Mouse (Mus musculus) liver, embryonic 14.5 days (tissue): ENCODE measurements around the gene Gnptab.

Experiments used
- CTCF ChIP-seq: IDR thresholded peaks from 2 replicates; pipeline ENCODE4 v1.5.1; 2016; ENCODE audit warnings: antibody characterized with exemption, low read depth, control low read depth
- EP300 ChIP-seq: IDR thresholded peaks from 2 replicates; pipeline ENCODE4 v1.6.1; 2016; ENCODE audit warnings: antibody characterized with exemption, low read depth

DNA sequence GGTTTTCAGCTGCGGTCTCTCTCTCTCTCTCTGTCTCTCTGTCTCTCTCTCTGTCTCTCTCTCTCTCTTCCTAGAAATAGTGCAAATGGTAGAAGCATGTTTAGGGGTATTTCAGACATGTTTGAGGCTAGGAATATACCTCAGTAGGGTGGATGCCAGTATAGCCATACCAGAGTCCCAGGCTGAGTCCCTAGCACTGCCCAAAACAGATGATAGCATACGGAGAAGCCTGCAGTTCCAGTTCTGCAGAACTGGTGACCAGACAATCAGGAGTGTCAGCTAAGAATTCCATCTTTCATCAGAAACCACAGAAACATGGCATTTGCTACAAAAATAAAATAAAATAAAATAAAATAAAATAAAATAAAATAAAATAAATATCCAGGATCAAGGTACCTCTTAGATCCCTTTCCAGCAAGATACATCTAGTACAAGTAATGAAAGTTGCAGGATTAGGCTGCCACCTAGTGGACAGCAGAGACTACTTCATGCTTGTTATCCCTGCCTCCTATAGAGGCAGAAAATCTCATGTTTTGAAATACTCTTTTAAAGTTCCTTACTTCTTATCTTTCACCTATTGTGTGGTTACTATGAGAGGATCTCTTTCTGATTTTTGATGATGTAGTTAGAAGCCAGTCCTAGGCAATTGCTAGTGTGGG is 47.4 kb downstream of the Gnptab start:
- TF ChIP-seq CTCF (peak; percentile 67), EP300 (no peak)
